Mouse (Mus musculus): ENCODE measurements at regions not wholly inside any gene's neighbourhood (a gene's known extent, or its start where the extent isn't known, plus 50 kb on each side); places are given as distances from the start of the nearest gene placed in this dataset.

DNA sequence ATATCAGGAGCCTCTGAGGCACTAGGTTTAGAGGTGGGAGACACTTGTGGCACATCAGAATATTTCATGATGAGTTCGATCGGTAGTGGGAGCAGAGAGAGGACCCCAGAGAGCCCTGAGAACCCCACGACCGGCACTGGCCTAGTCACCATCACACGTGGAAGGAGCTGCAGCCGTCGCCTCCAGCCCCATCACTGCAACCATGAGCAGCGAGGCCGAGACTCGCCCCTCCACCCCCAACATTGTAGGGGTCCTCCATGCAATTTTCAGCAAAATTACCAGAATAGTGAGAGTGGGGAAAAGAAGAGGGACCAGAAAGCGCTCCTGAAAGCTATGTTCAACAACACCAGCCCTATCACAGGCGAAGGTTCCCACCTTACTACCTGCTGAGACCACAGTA lies 297.0 kb downstream of the Edem1 start:
- Histone ChIP-seq H3K27ac (ENCODE audit: low read length) (no peak overlapping the region), H3K27me3 (replicated peaks; ENCODE audit: control insufficient read depth, insufficient read depth, low read length) (no peaks in the 10 kb centered on the region), H3K4me1 (replicated peaks; ENCODE audit: control insufficient read depth, insufficient read depth, low read length) (no peaks in the 10 kb centered on the region), H3K4me2 (ENCODE audit: low read length) (no peak overlapping the region), H3K36me3 (ENCODE audit: control insufficient read depth, insufficient read depth) (no peaks in the 10 kb centered on the region), H3K9me3 (ENCODE audit: control insufficient read depth, low read length) (no peaks in the 10 kb centered on the region), H3K4me3 (replicated peaks; ENCODE audit: low read length) (no peak overlapping the region), H3K9ac (replicated peaks; ENCODE audit: low read depth, low read length) (no peak overlapping the region)
- 97% methylated on average over 12 of the region's 12 CpGs for WGBS
- no peak for ATAC-seq

GRCm38 (mm10) chr6:109127203-109127602 lies 298.8 kb downstream of the Edem1 start:
- Histone ChIP-seq H3K4me2 (ENCODE audit: low read length) (no peak overlapping the region), H3K9me3 (ENCODE audit: control insufficient read depth, low read length) (no peaks in the 10 kb centered on the region), H3K4me1 (replicated peaks; ENCODE audit: control insufficient read depth, insufficient read depth, low read length) (no peaks in the 10 kb centered on the region), H3K27ac (ENCODE audit: low read length) (no peak overlapping the region), H3K9ac (replicated peaks; ENCODE audit: low read depth, low read length) (no peak overlapping the region), H3K27me3 (replicated peaks; ENCODE audit: control insufficient read depth, insufficient read depth, low read length) (no peaks in the 10 kb centered on the region), H3K36me3 (ENCODE audit: control insufficient read depth, insufficient read depth) (no peaks in the 10 kb centered on the region), H3K4me3 (replicated peaks; ENCODE audit: low read length) (no peak overlapping the region)
- ATAC-seq, result no peak
- 68% methylated on average over 1 of the region's 1 CpGs for WGBS

DNA sequence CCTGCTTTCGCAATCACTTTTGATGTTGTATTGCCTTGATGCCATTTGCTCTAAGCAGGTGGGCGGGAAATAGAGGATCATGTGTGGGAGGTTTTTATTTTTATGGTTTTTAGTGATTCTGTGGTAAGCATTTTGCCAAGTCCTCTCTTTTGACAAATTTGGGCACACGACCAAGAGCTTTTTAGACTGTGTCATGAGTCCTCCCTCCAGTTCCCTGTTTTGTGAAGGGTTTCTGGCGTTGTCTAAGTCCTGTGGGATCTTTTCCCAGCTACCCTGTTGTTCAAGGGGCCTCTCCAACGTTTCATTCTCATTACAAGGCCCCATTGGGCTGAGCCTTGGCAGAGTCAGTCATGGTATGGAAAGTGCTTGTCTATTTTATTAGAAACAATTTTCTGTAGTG lies 317.7 kb downstream of the Edem1 start:
- WGBS, result 47% methylated on average over 5 of the region's 5 CpGs
- H3K4me1 ChIP-seq (replicated peaks; ENCODE audit: control insufficient read depth, insufficient read depth, low read length), result peaks cover 12% of the 10 kb centered on the region
- H3K9me3 ChIP-seq (ENCODE audit: control insufficient read depth, low read length), result no peaks in the 10 kb centered on the region
- H3K36me3 ChIP-seq (ENCODE audit: control insufficient read depth, insufficient read depth), result no peaks in the 10 kb centered on the region
- no peak overlapping the region for H3K4me3 ChIP-seq (replicated peaks; ENCODE audit: low read length)
- H3K9ac ChIP-seq (replicated peaks; ENCODE audit: low read depth, low read length), result no peak overlapping the region
- peak; percentile 45 for ATAC-seq
- H3K27ac ChIP-seq (ENCODE audit: low read length), result no peak overlapping the region
- no peak overlapping the region for H3K4me2 ChIP-seq (ENCODE audit: low read length)
- H3K27me3 ChIP-seq (replicated peaks; ENCODE audit: control insufficient read depth, insufficient read depth, low read length), result no peaks in the 10 kb centered on the region

- H3K36me3 ChIP-seq (ENCODE audit: control insufficient read depth, insufficient read depth), result no peaks in the 10 kb centered on the region
- no peak overlapping the region for H3K9ac ChIP-seq (replicated peaks; ENCODE audit: low read depth, low read length)
- H3K4me2 ChIP-seq (ENCODE audit: low read length), result no peak overlapping the region
- no peak overlapping the region for H3K4me3 ChIP-seq (replicated peaks; ENCODE audit: low read length)
- H3K27ac ChIP-seq (ENCODE audit: low read length), result no peak overlapping the region
- WGBS, result 84% methylated on average over 8 of the region's 8 CpGs
- no peaks in the 10 kb centered on the region for H3K9me3 ChIP-seq (ENCODE audit: control insufficient read depth, low read length)
- no peak for ATAC-seq
- H3K4me1 ChIP-seq (replicated peaks; ENCODE audit: control insufficient read depth, insufficient read depth, low read length), result peaks cover 19% of the 10 kb centered on the region
- H3K27me3 ChIP-seq (replicated peaks; ENCODE audit: control insufficient read depth, insufficient read depth, low read length), result no peaks in the 10 kb centered on the region
These were observed 320.6 kb downstream of the Edem1 start for GRCm38 (mm10) chr6:109149043-109149442.

DNA sequence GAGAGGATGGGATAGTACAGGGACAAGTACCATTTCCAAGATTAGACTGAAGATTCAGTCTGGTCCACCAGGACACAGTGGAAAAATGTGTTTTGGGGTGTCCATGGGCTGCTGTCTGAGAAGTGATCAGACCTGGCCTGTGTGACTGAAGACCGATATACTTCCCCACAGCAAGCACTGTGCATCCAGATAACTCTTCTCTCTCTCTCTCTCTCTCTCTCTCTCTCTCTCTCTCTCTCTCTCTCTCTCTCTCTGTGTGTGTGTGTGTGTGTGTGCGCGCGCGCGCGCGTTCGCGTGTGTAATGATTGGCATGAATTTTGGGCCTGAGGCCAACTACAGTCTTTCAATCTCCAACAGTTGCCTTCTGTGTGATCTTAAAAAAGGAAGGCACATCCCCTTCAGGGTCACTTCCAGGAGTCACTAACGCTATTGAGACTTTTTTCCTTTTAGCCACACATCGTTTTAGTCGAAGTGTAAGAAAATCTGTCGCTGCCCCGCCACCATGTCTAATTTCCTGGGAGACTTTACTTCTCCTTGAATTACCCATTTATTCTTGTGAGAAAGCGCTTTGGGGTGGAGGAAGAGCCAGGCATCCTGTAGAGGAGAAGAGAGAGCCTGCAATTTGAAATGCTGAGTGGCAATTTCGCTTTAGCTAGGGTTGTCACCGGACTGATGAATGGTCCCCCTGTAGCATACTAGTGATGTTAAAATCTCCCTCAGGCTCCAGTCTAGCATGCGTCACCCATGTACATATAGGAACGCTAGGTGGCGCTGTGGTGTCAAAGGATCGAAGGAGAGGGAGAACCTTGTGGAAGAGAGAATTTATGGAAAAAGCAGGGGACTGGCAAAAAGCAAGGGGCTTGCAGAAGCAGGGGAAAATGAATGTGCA lies 321.8 kb downstream of the Edem1 start:
- ATAC-seq, result peak; percentile 94
- peak overlapping the region; percentile 22 for H3K4me3 ChIP-seq (replicated peaks; ENCODE audit: low read length)
- H3K36me3 ChIP-seq (ENCODE audit: control insufficient read depth, insufficient read depth), result no peaks in the 10 kb centered on the region
- WGBS, result 40% methylated on average over 22 of the region's 22 CpGs
- H3K27me3 ChIP-seq (replicated peaks; ENCODE audit: control insufficient read depth, insufficient read depth, low read length), result no peaks in the 10 kb centered on the region
- H3K4me1 ChIP-seq (replicated peaks; ENCODE audit: control insufficient read depth, insufficient read depth, low read length), result peaks cover 19% of the 10 kb centered on the region
- H3K4me2 ChIP-seq (ENCODE audit: low read length), result peak overlapping the region; percentile 39
- H3K27ac ChIP-seq (ENCODE audit: low read length), result peak overlapping the region; percentile 29; the same call in 1 of the 2 replicates
- H3K9me3 ChIP-seq (ENCODE audit: control insufficient read depth, low read length), result no peaks in the 10 kb centered on the region
- H3K9ac ChIP-seq (replicated peaks; ENCODE audit: low read depth, low read length), result peak overlapping the region; percentile 20

DNA sequence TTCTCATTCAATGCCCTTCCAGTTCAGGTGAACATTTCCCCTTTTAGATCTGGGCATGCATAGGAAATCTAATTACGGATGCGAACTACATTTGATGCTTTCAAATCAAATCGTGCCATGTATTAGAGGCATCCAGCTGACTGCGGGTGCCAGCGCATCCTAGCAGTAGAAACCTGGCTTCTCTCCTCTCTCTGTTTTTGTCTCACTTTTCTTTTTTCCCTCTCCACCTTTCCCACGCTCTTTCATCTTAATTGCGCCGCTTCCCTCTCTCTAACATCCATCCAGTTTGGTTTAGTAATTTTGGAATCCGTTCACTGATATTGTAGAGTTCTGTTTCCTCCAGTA lies 322.4 kb downstream of the Edem1 start:
- Histone ChIP-seq H3K4me2 (ENCODE audit: low read length) (peak overlapping the region; percentile 7; the same call in 1 of the 2 replicates), H3K27ac (ENCODE audit: low read length) (peak overlapping the region; percentile 29; the same call in 1 of the 2 replicates), H3K9me3 (ENCODE audit: control insufficient read depth, low read length) (no peaks in the 10 kb centered on the region), H3K4me3 (replicated peaks; ENCODE audit: low read length) (no peak overlapping the region), H3K36me3 (ENCODE audit: control insufficient read depth, insufficient read depth) (no peaks in the 10 kb centered on the region), H3K4me1 (replicated peaks; ENCODE audit: control insufficient read depth, insufficient read depth, low read length) (peaks cover 18% of the 10 kb centered on the region), H3K27me3 (replicated peaks; ENCODE audit: control insufficient read depth, insufficient read depth, low read length) (no peaks in the 10 kb centered on the region), H3K9ac (replicated peaks; ENCODE audit: low read depth, low read length) (peak overlapping the region; percentile 7; the same call in 1 of the 2 replicates)
- WGBS, result 50% methylated on average over 9 of the region's 9 CpGs
- ATAC-seq, result peak; percentile 41; the same call in 1 of the 2 replicates

DNA sequence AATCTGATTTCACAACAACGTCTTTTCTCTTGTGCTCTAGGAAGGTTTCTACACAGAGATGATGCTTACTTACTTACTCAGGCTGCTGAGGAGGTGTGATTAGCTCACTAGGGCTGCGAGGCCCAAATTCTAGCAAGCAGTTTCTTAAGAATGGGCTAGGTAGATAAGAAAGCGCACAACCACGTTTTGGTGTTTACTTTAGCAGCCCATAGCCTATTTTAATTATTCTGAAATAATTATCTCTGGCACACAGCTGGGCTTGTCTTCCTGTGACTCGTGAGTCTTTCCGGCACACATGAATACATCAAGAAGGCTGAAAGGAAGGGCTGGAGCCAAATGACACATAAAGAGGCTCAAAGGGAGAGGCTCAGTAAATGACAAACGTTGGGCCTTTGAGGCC lies 325.2 kb downstream of the Edem1 start:
- Histone ChIP-seq H3K27ac (ENCODE audit: low read length) (no peak overlapping the region), H3K4me2 (ENCODE audit: low read length) (no peak overlapping the region), H3K9ac (replicated peaks; ENCODE audit: low read depth, low read length) (no peak overlapping the region), H3K4me1 (replicated peaks; ENCODE audit: control insufficient read depth, insufficient read depth, low read length) (peaks cover 16% of the 10 kb centered on the region; the same call in 1 of the 2 replicates), H3K36me3 (ENCODE audit: control insufficient read depth, insufficient read depth) (no peaks in the 10 kb centered on the region), H3K9me3 (ENCODE audit: control insufficient read depth, low read length) (no peaks in the 10 kb centered on the region), H3K27me3 (replicated peaks; ENCODE audit: control insufficient read depth, insufficient read depth, low read length) (no peaks in the 10 kb centered on the region), H3K4me3 (replicated peaks; ENCODE audit: low read length) (no peak overlapping the region)
- no peak for ATAC-seq
- WGBS, result 29% methylated on average over 7 of the region's 7 CpGs

- ATAC-seq, result no peak
- 90% methylated on average over 7 of the region's 7 CpGs for WGBS
- no peak overlapping the region for H3K27ac ChIP-seq (ENCODE audit: low read length)
- no peak overlapping the region for H3K4me2 ChIP-seq (ENCODE audit: low read length)
- H3K9me3 ChIP-seq (ENCODE audit: control insufficient read depth, low read length), result no peaks in the 10 kb centered on the region
- H3K4me1 ChIP-seq (replicated peaks; ENCODE audit: control insufficient read depth, insufficient read depth, low read length), result no peaks in the 10 kb centered on the region
- no peaks in the 10 kb centered on the region for H3K36me3 ChIP-seq (ENCODE audit: control insufficient read depth, insufficient read depth)
- H3K4me3 ChIP-seq (replicated peaks; ENCODE audit: low read length), result no peak overlapping the region
- no peaks in the 10 kb centered on the region for H3K27me3 ChIP-seq (replicated peaks; ENCODE audit: control insufficient read depth, insufficient read depth, low read length)
- no peak overlapping the region for H3K9ac ChIP-seq (replicated peaks; ENCODE audit: low read depth, low read length)
These were observed 331.1 kb downstream of the Edem1 start for GRCm38 (mm10) chr6:109159561-109159960.

- no peak overlapping the region for H3K4me3 ChIP-seq (replicated peaks; ENCODE audit: low read length)
- WGBS, result 64% methylated on average over 5 of the region's 5 CpGs
- H3K9me3 ChIP-seq (ENCODE audit: control insufficient read depth, low read length), result no peaks in the 10 kb centered on the region
- no peak overlapping the region for H3K9ac ChIP-seq (replicated peaks; ENCODE audit: low read depth, low read length)
- no peak overlapping the region for H3K27ac ChIP-seq (ENCODE audit: low read length)
- peak; percentile 88 for ATAC-seq
- no peaks in the 10 kb centered on the region for H3K36me3 ChIP-seq (ENCODE audit: control insufficient read depth, insufficient read depth)
- H3K4me1 ChIP-seq (replicated peaks; ENCODE audit: control insufficient read depth, insufficient read depth, low read length), result no peaks in the 10 kb centered on the region; the same call in 1 of the 2 replicates
- H3K4me2 ChIP-seq (ENCODE audit: low read length), result no peak overlapping the region
- no peaks in the 10 kb centered on the region for H3K27me3 ChIP-seq (replicated peaks; ENCODE audit: control insufficient read depth, insufficient read depth, low read length)
These were observed 339.0 kb downstream of the Edem1 start for GRCm38 (mm10) chr6:109167439-109167838.
